8 mouse cellular contexts compared by ENCODE assay signal in the genomic region with DNA sequence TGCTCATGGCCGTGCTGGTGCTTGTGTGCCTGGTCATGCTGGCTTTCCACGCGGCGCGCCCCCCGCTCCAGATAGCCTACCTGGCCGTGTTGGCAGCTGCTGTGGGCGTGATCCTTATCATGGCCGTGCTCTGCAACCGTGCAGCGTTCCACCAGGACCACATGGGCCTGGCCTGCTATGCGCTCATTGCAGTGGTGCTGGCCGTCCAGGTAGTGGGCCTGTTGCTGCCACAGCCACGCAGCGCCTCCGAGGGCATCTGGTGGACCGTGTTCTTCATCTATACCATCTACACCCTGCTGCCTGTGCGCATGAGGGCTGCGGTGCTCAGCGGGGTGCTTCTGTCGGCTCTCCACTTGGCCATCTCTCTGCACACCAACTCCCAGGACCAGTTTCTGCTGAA. TPM values are rescaled to one million over a fixed set of nuclear protein-coding genes. Genes with fewer than 3 reads are reported as not detected.
A peak's percentile ranks its signal among the peaks of the same experiment; 100 is the strongest.
DNase-seq lines count a peak whose midpoint lies in the region; ATAC-seq lines count a peak whose summit lies in the region.

No protein-coding gene starts in this region.

- H3K36me3 ChIP-seq in kidney, embryonic 15.5 days = no peaks in the 10 kb centered on the region
- H3K36me3 ChIP-seq in embryonic facial prominence, embryonic 11.5 days (replicated peaks; ENCODE audit: control insufficient read depth, insufficient read depth, low read depth, low read length) = no peaks in the 10 kb centered on the region
- no peaks in the 10 kb centered on the region; the same call in 1 of the 2 replicates for H3K36me3 ChIP-seq in hindbrain, embryonic 11.5 days (ENCODE audit: control insufficient read depth, insufficient read depth, low read length)
- H3K36me3 ChIP-seq in midbrain, embryonic 13.5 days = 0 out of 2 replicates have a peak, but pooled peaks cover 3% of the 10 kb centered on the region

- DNase-seq in kidney, postnatal 25 days = no peak
- no peak for DNase-seq in embryonic facial prominence, embryonic 11.5 days (ENCODE audit: low spot score)
- DNase-seq in hindbrain, embryonic 11.5 days (ENCODE audit: low spot score) = no peak
- no peak for DNase-seq in adrenal gland, adult (ENCODE audit: inconsistent age in 2 of 2, low spot score in 1 of 2)
- DNase-seq in spleen, adult 12 weeks (ENCODE audit: low spot score) = no peak

- no peak for ATAC-seq in kidney, embryonic 15.5 days (replicated peaks; ENCODE audit: low FRiP score)
- ATAC-seq in embryonic facial prominence, embryonic 11.5 days (replicated peaks; ENCODE audit: insufficient number of reproducible peaks, low FRiP score, low TSS enrichment, low read depth) = no peak
- no peak for ATAC-seq in hindbrain, embryonic 11.5 days (ENCODE audit: low FRiP score)
- no peak for ATAC-seq in midbrain, embryonic 13.5 days
- ATAC-seq in megakaryocyte-erythroid progenitor cell, adult 5-6 weeks (replicated peaks; ENCODE audit: low FRiP score, low TSS enrichment, poor library complexity, severe bottlenecking) = no peak

- no peak overlapping the region for H3K9ac ChIP-seq in kidney, embryonic 15.5 days
- no peak overlapping the region for H3K9ac ChIP-seq in embryonic facial prominence, embryonic 11.5 days (replicated peaks; ENCODE audit: low read length)
- 0 out of 2 replicates have a peak overlapping the region, but pooled peaks have one; percentile 11 for H3K9ac ChIP-seq in hindbrain, embryonic 11.5 days (ENCODE audit: low read depth, low read length)
- H3K9ac ChIP-seq in midbrain, embryonic 13.5 days (replicated peaks) = no peak overlapping the region; the same call in 1 of the 2 replicates

- H3K4me3 ChIP-seq in kidney, embryonic 15.5 days (replicated peaks) = peak overlapping the region; percentile 69
- peak overlapping the region; percentile 72; the same call in 1 of the 2 replicates for H3K4me3 ChIP-seq in embryonic facial prominence, embryonic 11.5 days (ENCODE audit: low read depth, low read length)
- H3K4me3 ChIP-seq in hindbrain, embryonic 11.5 days (ENCODE audit: low read depth, low read length) = peak overlapping the region; percentile 79; the same call in 1 of the 2 replicates
- peak overlapping the region; percentile 79 for H3K4me3 ChIP-seq in midbrain, embryonic 13.5 days (replicated peaks)

- H3K9me3 ChIP-seq in kidney, embryonic 15.5 days (replicated peaks) = no peaks in the 10 kb centered on the region
- H3K9me3 ChIP-seq in embryonic facial prominence, embryonic 11.5 days (replicated peaks; ENCODE audit: control insufficient read depth, low read length) = no peaks in the 10 kb centered on the region
- H3K9me3 ChIP-seq in hindbrain, embryonic 11.5 days (ENCODE audit: control insufficient read depth, low read length) = no peaks in the 10 kb centered on the region
- no peaks in the 10 kb centered on the region for H3K9me3 ChIP-seq in midbrain, embryonic 13.5 days

- peaks cover 36% of the 10 kb centered on the region for H3K4me1 ChIP-seq in kidney, embryonic 15.5 days
- H3K4me1 ChIP-seq in embryonic facial prominence, embryonic 11.5 days (ENCODE audit: control insufficient read depth, insufficient read depth, low read length) = 0 out of 2 replicates have a peak, but pooled peaks cover 2% of the 10 kb centered on the region
- H3K4me1 ChIP-seq in hindbrain, embryonic 11.5 days (replicated peaks; ENCODE audit: control insufficient read depth, insufficient read depth, low read length) = peaks cover 3% of the 10 kb centered on the region
- H3K4me1 ChIP-seq in midbrain, embryonic 13.5 days (replicated peaks) = peaks cover 77% of the 10 kb centered on the region

- WGBS in kidney, embryonic 15.5 days = 77% methylated on average over 21 of the region's 21 CpGs
- WGBS in embryonic facial prominence, embryonic 11.5 days = 78% methylated on average over 21 of the region's 21 CpGs
- WGBS in hindbrain, embryonic 11.5 days = 75% methylated on average over 21 of the region's 21 CpGs
- 80% methylated on average over 21 of the region's 21 CpGs for WGBS in midbrain, embryonic 13.5 days

- no peak overlapping the region for H3K27ac ChIP-seq in kidney, embryonic 15.5 days
- no peak overlapping the region for H3K27ac ChIP-seq in embryonic facial prominence, embryonic 11.5 days (replicated peaks; ENCODE audit: low read depth, low read length)
- H3K27ac ChIP-seq in hindbrain, embryonic 11.5 days (ENCODE audit: low read depth, low read length) = no peak overlapping the region
- H3K27ac ChIP-seq in midbrain, embryonic 13.5 days = no peak overlapping the region

- peak overlapping the region; percentile 99 for H3K4me2 ChIP-seq in kidney, embryonic 15.5 days
- H3K4me2 ChIP-seq in embryonic facial prominence, embryonic 11.5 days (ENCODE audit: low read depth, low read length) = 0 out of 2 replicates have a peak overlapping the region, but pooled peaks have one; percentile 97
- 0 out of 2 replicates have a peak overlapping the region, but pooled peaks have one; percentile 99 for H3K4me2 ChIP-seq in hindbrain, embryonic 11.5 days (replicated peaks; ENCODE audit: low read depth, low read length)
- peak overlapping the region; percentile 85 for H3K4me2 ChIP-seq in midbrain, embryonic 13.5 days (replicated peaks)

- peaks cover 84% of the 10 kb centered on the region for H3K27me3 ChIP-seq in kidney, embryonic 15.5 days
- H3K27me3 ChIP-seq in embryonic facial prominence, embryonic 11.5 days (ENCODE audit: control insufficient read depth, insufficient read depth, low read length) = peaks cover 35% of the 10 kb centered on the region
- peaks cover 33% of the 10 kb centered on the region for H3K27me3 ChIP-seq in hindbrain, embryonic 11.5 days (ENCODE audit: control insufficient read depth, insufficient read depth, low read length)
- H3K27me3 ChIP-seq in midbrain, embryonic 13.5 days = peaks cover 49% of the 10 kb centered on the region

RNA-seq across cellular contexts. Expression of gene Adcy5, which starts 2.2 kb away (rescaled TPM):
- polyA plus RNA-seq in kidney, embryonic 15.5 days (2015; fragmentation: Nextera tagmentation; extraction: Ambion mirVana) = 0.66 and 0.87 TPM in 2 replicates
- polyA plus RNA-seq in embryonic facial prominence, embryonic 11.5 days (2014; fragmentation: Nextera tagmentation; extraction: Ambion mirVana) = 1.4 and 1.6 TPM in 2 replicates
- polyA plus RNA-seq in hindbrain, embryonic 11.5 days (2014; fragmentation: Nextera tagmentation; extraction: Ambion mirVana) = 2.7 and 2.9 TPM in 2 replicates
- polyA plus RNA-seq in midbrain, embryonic 13.5 days (2015; fragmentation: Nextera tagmentation; extraction: Ambion mirVana) = 4.5 and 6.0 TPM in 2 replicates
- total RNA-seq in megakaryocyte-erythroid progenitor cell, adult 5-6 weeks (2014; fragmentation: Nextera tagmentation) = not detected in 2 replicates
- not detected in 2 replicates for total RNA-seq in megakaryocyte-erythroid progenitor cell, adult 5-6 weeks (2017)
